Mouse (Mus musculus): ENCODE measurements around the gene Dnah6. TPM values are rescaled to one million over a fixed set of nuclear protein-coding genes. Genes with fewer than 3 reads are reported as not detected.

The Dnah6 gene
- polyA plus RNA-seq (2014; fragmentation: Illumina TruSeq; extraction: RNeasy Lipid Tissue Mini Kit (QIAGEN cat#74804); ENCODE audit: low read depth, low replicate concordance): not detected

DNA sequence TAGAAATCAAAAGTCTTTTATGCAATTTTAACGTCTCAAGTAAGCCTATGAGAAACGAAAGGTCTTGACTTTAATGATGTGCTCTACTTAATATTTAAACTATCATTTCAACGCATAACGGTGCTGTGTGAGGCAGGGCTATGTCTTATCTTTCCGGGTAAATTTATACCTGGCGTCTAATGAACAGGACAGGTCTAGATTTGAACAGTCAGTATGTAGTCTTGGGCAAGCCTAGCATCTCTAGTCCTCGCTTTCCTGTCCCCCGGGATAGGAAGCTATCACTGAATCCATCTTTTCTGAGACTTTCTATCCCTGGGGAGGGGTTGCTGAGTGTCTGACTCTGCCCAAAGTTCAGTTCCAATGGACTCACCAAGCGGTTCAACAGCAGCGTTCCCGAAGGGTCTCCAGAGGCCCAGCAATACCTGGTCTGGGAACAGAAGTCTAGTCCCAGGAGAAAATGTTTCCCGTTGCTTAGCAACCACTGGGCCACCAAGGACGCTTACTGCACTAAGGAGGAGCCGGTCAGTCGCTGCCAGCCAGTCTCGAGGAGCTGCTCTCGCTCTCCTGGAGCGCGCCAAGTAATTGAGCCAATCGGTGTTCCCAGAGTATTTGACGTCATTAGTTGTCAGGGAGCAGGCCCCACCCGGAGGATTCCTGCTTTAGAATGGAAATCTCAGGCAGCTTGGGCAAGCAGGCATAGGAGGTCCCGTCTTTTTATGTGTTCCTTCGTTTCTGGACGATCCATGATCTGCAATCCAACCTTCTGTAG, at the start of gene Dnah6:
Gene Dnah6 (minus strand): TSS at position 463 of the 769 bp plus-strand sequence.

GRCm38 (mm10) chr6:73248237-73249048, 27.0 kb upstream of the Dnah6 start, which contains the start of gene Suclg1:
Suclg1 (plus strand) TSS chr6:73248382.

Other genes starting within 250 kb of the Dnah6 start
- 257 TPM for gene Suclg1, start 26.7 kb upstream of the Dnah6 start, polyA plus RNA-seq (2014; fragmentation: Illumina TruSeq; extraction: RNeasy Lipid Tissue Mini Kit (QIAGEN cat#74804); ENCODE audit: low read depth, low replicate concordance)
- not detected for gene 4931417E11Rik, start 248.0 kb upstream of the Dnah6 start, polyA plus RNA-seq (2014; fragmentation: Illumina TruSeq; extraction: RNeasy Lipid Tissue Mini Kit (QIAGEN cat#74804); ENCODE audit: low read depth, low replicate concordance)

Measured in kidney, adult 10 weeks (tissue).